Mouse (Mus musculus): ENCODE measurements around the gene Mrpl35.
A peak's percentile ranks its signal among the peaks of the same experiment; 100 is the strongest.
"Not testable (repeated sequence)": the region's sequence is repeated elsewhere in the genome, so short reads cannot be mapped to it uniquely, and the experiment has no call there.

Mrpl35 gene

GRCm38 (mm10) chr6:71826869-71827268 lies at the start of gene Mrpl35:
TSS of gene Mrpl35 (minus strand) at chr6:71826969.
- DNase-seq (ENCODE audit: low spot score in 2 of 2), result no peak

- no peak for DNase-seq (ENCODE audit: low spot score in 2 of 2)
These were observed 44.6 kb upstream of the Mrpl35 start for GRCm38 (mm10) chr6:71871396-71871795.

GRCm38 (mm10) chr6:71868809-71869208 lies 42.0 kb upstream of the Mrpl35 start:
- DNase-seq (ENCODE audit: low spot score in 2 of 2), result no peak

GRCm38 (mm10) chr6:71867751-71868150 lies 41.0 kb upstream of the Mrpl35 start:
- no peak for DNase-seq (ENCODE audit: low spot score in 2 of 2)

GRCm38 (mm10) chr6:71846906-71847305 lies 20.1 kb upstream of the Mrpl35 start:
- not testable (repeated sequence) for DNase-seq (ENCODE audit: low spot score in 2 of 2)

- DNase-seq (ENCODE audit: low spot score in 2 of 2), result no peak
These were observed 14.0 kb upstream of the Mrpl35 start for GRCm38 (mm10) chr6:71840597-71841290.

- no peak for DNase-seq (ENCODE audit: low spot score in 2 of 2)
These were observed 13.0 kb upstream of the Mrpl35 start for GRCm38 (mm10) chr6:71839815-71840214.

GRCm38 (mm10) chr6:71836811-71837210 lies 10.0 kb upstream of the Mrpl35 start:
- DNase-seq (ENCODE audit: low spot score in 2 of 2), result no peak

- DNase-seq (ENCODE audit: low spot score in 2 of 2), result peak; percentile 95 to 99
These were observed 4.8 kb upstream of the Mrpl35 start for GRCm38 (mm10) chr6:71831581-71831960.

GRCm38 (mm10) chr6:71830690-71831580 lies 4.2 kb upstream of the Mrpl35 start, which contains the start of gene Immt:
TSS of gene Immt (plus strand) at chr6:71831331.
- DNase-seq (ENCODE audit: low spot score in 2 of 2), result peak; percentile 94 to 97

GRCm38 (mm10) chr6:71829768-71830167 lies 3.0 kb upstream of the Mrpl35 start:
- no peak for DNase-seq (ENCODE audit: low spot score in 2 of 2)

GRCm38 (mm10) chr6:71823961-71824360 lies 2.8 kb downstream of the Mrpl35 start:
- no peak for DNase-seq (ENCODE audit: low spot score in 2 of 2)

- DNase-seq (ENCODE audit: low spot score in 2 of 2), result peak; percentile 71 to 89
These were observed 3.3 kb downstream of the Mrpl35 start for GRCm38 (mm10) chr6:71823488-71823887.

GRCm38 (mm10) chr6:71823085-71823484 lies 3.7 kb downstream of the Mrpl35 start:
- DNase-seq (ENCODE audit: low spot score in 2 of 2), result no peak

GRCm38 (mm10) chr6:71819764-71820292 lies 6.9 kb downstream of the Mrpl35 start:
- DNase-seq (ENCODE audit: low spot score in 2 of 2), result no peak

GRCm38 (mm10) chr6:71812820-71813219 lies 13.9 kb downstream of the Mrpl35 start:
- DNase-seq (ENCODE audit: low spot score in 2 of 2), result no peak

GRCm38 (mm10) chr6:71809890-71810289 lies 16.9 kb downstream of the Mrpl35 start:
- DNase-seq (ENCODE audit: low spot score in 2 of 2), result no peak

GRCm38 (mm10) chr6:71806713-71807112 lies 20.1 kb downstream of the Mrpl35 start:
- no peak for DNase-seq (ENCODE audit: low spot score in 2 of 2)

- DNase-seq (ENCODE audit: low spot score in 2 of 2), result peak; percentile 40 to 72
These were observed 22.5 kb downstream of the Mrpl35 start for GRCm38 (mm10) chr6:71804061-71804829.

- no peak for DNase-seq (ENCODE audit: low spot score in 2 of 2)
These were observed 23.2 kb downstream of the Mrpl35 start for GRCm38 (mm10) chr6:71803609-71804008.

- peak; percentile 59 to 73 for DNase-seq (ENCODE audit: low spot score in 2 of 2)
These were observed 25.1 kb downstream of the Mrpl35 start for GRCm38 (mm10) chr6:71801714-71802094.
